Mouse (Mus musculus) spleen, adult 2 months (tissue): ENCODE data around the gene Hesx1.

ENCODE experiments used
- CTCF ChIP-seq: fragments of 200-500 bp; IDR thresholded peaks from 2 replicates; pipeline ENCODE4 v1.5.1; 2011; ENCODE audit warnings: mild to moderate bottlenecking, inconsistent platforms; ENCODE audit not compliant: insufficient read depth, insufficient read length, insufficient replicate concordance; ENCODE audit errors: extremely low read depth
- POLR2A ChIP-seq: fragments of 200-500 bp; IDR thresholded peaks from 2 replicates; pipeline ENCODE4 v1.6.1; 2011; ENCODE audit warnings: low read depth, low read length, inconsistent platforms

GRCm38 (mm10) chr14:27013658-27014057 lies 19.4 kb downstream of the Hesx1 start:
- TF ChIP-seq CTCF (no peak), POLR2A (no peak)
